Mouse (Mus musculus) 3134 (cell line): ENCODE data around the gene Cd5.

ENCODE experiments used
- DNase-seq: peaks from one replicate; pipeline ENCODE4 v3.0.0-alpha.2; 2011; ENCODE audit warnings: low spot score; ENCODE audit not compliant: insufficient read length; ENCODE audit errors: extremely low read depth

The Cd5 gene

DNA sequence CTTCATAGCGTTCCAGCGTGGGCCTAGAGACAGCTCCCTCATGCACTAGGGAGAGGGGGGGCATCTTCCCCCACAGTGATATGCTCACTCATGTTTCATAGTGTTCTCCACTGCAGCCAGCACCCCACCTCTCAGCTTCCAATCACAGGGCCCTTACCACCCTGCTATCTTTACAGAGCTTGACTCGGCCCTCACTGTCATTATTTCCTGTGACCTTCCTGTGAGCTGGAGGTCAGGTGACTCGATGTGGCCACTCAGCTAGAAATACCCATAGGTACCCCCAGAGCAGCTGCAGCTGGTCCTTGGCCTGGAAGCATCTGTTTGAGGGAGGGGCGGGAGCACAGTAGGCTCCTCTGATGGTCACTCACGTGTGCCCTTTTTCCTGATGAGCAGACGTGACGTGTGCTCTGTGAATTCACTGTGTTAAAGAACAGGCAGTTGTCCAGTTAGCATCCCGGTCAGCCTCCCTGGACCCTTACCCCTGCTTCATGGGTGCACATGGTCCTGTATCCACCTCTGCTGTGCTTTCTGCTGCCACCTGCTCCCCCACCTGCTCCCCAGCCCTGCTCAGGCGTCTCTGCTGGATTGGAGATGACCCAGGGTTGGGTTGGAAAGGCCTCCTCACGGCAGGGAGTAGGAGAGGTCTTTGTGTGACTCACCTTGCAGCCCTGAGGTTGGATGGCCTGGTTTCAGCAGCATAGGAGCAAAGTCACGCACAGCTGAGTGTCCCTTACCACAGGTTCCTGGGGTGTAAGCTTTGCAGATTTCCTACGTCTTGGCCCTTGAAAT is 31.5 kb downstream of the Cd5 start:
- DNase-seq, result no peak

DNA sequence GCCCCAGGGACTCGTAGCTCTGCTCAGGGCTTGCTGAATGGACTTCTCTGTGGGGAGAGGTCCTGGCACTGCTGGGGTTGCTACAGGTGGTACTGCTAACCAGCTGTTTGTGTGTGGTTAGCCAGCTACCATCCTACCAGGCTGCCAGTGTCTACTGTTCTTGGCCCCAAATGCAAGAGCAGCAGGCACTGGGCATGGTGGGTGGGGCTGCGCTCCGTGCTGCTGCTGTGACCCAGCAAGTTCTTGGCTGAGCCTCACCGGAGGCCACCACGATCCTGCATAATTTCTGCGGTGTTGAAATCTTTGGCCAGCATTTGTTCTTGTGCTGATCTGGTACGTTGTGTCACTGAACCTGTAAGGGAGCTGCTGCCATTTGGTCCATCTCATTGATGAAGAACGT is 35.3 kb downstream of the Cd5 start:
- no peak for DNase-seq

DNA sequence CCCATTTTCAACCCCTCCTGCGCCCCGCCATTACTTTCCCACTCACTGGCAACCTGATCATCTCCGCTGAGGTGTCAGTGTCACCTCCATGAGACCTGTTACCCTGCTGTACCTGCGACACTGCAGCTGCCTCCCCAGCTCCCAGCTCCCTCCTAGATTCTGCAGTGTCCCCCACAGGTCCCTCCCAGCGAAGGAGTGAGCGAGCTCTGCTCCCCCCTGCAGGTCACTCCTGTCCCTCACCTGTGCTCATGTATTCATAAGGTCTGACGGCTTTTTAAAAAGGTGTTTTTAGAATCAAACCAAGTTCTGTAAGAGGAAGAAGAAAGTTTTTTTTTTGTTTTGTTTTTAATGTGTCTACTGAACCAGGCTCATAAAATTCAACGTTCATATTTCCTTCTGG is 36.7 kb downstream of the Cd5 start:
- no peak for DNase-seq

DNA sequence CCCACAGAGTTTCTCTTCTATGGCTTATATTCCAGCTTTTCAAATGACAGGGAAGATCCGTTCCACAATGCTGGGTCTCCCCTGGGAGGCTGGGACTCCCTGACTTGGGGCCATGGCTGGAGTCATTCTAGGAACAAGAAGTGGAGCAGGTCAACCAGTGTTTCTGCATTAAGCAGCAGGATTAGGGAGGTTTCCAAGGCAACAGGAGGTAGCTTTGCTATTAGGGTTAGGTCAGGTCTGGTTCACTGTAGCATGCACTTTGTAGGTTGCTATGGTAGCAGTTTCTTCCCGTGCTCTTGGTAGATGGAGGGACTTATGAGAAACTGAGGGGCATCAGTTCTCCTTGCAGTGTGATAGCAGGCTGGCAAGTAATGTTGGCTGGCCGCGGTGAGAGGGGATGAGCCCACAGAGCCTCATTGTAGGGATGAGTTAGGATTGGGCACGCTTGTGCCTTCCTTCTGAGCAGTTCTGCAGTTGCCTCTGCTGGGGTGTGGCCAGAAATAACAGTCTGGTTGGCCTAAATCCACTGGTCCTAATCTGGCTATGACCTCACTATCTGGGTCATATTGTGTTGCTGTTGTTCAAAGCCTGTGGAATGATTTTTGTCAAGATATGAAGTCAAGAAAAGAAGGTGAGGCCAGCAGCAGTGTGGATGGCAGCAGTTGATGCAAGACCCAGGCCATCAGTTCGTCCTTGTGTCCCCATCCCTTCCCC is 37.6 kb downstream of the Cd5 start:
- DNase-seq, result no peak

DNA sequence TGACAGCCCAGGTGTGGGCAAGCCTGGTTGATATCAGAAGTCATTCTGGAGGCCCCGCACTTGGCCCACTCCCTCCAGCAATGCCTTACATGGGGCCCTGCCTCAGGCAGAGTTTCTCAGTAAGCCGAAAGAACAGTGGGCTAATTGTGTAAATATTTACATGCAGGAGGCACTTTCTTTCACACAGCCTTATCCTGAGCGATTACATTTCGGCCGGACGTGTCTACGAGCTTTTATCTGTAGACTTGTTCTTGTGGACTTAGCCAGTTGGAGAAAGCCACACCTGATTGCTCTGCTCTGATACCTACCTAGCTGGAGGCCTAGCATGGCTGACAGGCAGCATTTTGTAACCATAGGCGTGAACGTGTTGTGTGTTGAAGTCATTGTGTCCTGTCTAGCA is 39.0 kb downstream of the Cd5 start:
- no peak for DNase-seq

DNA sequence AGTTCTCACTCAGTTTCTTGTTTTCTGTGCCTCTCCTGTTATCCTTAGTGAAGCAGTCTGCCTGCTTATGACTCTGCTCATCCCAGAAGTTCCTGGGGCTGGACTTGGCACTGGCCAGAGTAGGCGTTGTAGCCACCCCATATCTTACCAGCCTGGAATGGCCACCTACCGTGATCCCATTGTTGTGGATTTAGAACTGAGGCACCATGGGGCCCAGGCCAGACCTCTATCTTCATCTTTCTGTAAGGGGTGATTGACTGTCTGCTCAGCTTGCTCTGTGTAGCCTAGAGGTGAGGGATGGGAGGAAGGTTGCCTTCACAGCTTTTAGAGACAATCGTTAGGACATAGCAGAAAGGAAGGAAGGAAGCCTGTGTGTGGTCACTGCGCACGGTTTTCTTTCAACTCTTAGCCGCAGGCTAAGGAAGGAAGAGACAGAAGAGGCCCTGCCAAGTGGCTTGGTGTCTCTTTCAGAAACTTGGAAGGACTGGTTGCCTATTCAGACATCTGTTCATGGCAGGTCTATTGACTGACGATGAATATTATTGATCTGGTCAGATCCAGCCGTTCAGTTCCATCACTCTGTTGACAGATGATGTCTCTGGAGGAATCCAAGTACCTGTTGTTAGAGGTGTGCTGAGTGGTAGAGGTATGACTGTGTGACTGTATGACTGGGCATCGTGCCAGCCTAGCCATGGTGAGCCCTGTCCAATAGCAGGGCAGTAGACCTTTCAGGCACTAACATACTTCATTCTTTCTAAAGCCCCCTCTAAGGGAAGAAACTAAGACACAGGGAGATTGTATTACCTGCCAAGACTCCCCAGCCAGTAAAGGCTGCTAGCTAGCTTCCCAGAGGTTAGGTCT is 40.4 kb downstream of the Cd5 start:
- DNase-seq, result no peak

DNA sequence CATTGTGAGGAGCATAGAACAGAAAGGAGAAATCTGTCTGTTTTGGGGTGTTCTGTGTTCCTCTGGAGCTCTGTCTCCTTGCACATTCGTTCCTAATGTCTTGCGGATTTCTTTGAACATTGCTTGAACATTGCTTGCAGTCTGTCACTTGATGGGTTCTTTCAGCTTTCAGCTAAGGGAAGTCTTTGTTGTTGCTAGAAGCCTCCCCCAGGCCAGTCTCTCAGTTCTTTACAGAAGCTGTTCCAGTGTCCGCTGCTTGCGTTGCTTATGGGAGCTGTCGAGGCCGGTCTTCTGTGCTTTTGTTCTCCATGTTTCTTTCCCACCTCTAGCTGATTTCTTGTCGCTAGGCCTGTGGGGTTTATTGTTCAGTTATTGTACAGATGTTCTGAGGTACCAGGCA is 43.0 kb downstream of the Cd5 start:
- DNase-seq, result no peak

DNA sequence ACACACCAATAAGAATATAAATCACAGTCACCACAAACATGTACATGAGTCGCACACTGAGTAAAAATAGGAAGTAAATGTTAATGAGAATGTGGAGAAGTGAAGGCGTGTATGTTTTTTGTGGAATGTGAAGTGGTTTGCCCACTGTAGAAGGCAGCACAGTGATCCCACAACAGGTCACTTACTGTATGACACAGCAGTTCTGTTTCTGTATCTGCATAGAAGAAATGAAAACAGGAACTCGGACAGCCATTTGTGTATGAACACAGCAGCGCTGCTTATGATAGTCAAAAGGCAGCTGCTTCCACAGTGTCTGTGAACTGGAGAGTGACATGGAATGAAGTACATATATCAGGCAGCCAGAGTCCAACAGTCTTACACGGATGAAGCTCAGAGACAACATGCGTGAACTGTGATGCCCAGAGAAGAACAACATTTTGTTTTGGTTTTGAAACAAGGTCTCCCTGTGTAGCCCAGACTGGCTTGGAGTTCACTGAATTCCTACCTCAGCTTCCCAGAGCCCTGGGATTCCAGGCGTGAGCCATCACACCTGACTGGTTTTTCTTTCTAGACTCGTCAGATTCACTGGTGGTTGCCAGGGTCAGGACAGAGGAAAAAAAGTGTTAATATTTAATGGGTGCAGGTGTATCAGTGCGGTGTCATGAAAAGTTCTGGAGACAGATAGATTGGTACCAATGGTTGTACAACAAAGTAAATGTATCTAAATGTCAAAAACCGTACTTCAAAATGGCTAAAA is 44.7 kb downstream of the Cd5 start:
- no peak for DNase-seq

DNA sequence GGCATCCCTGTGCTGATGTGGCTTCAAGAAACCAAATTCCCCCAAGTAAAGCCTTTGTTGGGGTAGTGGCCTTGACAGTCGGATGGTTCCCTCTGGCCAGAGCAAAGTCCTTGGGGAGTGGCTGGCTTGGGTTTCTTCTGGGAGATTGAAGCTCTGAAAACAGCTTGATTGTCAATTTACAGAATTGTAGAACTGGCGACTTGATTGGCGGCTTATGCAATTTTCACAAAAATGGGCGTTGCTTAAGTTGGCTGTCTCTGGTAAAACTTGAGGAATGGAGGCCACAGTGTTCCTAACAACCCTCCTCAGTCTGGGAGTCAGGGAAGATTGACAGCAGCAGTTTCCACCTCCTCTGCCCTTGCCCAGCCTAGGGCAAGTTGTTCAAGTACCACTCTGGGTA is 46.4 kb downstream of the Cd5 start:
- no peak for DNase-seq

DNA sequence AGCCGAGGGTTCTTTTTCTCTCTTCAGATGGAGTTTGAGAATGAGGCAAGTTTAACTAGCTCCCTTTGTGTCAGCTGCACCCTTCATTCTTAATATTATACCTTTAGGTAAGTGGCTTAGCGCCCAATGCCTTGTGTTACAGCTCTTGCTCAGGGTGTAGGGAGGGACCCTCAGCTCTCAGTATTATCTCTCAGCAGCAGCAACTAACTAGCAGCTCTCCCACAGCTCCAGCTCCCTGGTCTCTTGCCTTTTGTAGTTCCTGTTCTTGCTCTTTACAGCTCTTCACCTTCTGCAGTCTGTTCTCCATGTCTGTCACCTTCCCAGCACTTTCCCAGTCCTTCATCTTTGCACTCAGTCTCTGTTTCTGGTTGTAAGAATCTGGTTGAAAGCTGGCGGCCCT is 47.1 kb downstream of the Cd5 start:
- no peak for DNase-seq

DNA sequence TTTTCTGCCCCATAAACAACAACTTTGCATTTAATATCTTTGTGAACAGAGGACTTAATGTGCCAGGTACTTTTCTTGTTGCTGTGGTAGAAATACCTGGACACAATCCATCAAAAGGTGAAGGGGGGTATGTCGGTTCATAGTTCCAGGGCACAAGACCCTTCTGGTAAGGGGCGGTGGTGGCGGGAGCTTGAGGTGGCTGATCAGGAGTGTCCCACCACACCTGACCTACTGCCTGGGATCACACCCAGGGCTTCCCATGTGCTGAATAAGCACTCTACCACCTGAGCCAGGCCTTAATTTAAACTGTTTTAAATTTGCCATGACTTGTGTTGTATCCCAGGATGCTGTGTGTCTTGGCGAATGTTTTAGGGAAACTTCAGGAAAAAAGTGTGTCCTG is 47.7 kb downstream of the Cd5 start:
- DNase-seq, result no peak

DNA sequence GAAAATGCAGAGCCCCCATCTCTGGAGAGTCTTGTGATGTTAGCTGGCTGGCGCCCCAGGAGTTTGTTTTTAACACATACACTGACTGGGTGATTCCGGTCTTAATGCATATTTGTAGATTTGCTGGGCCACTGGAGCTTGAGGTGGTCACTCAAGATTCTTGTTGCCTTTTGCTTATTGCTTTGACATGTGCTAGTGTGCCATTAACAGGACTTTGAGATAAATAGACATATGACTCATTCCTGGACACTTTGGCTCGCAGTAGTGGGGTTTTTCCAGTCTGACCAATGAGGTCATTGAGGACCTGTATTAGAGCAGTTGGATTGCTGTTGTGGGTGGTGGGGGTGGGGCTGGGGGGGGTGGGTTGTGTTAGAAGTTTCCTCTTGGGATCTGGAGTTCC is 48.5 kb downstream of the Cd5 start:
- no peak for DNase-seq

DNA sequence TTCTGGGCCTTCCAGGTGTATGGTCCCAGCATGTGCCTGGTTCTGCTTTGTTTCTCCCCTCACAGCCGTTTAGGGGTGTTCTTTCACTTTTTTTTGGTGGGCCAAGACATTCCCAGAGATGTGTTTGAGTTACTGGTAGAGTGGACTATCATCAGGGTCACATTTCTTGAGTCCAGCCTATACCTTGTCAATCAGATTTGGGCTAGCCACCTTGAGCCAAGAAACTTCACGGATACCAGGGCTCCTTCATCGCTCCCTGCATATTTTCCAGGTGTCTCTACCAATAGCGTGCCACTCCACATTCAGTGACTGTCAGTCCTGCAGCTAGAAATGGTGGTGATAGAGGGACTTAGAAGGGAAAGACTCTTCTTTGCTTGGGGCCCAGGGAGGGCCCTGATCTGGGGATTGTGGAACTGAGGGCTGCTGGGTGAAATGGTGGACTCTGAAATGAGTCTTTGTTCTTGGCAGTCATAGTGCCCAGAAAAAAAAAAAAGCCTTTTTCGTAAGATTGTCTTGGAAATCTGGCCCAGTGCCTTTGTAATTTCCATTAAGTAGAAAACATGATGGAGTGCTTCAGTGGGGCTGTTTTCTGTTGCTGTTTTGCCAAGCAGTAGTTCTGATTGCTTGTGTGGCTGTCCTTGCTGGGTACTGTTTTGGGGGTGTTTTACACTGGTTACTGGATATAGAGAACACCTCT is 49.2 kb downstream of the Cd5 start:
- no peak for DNase-seq

DNA sequence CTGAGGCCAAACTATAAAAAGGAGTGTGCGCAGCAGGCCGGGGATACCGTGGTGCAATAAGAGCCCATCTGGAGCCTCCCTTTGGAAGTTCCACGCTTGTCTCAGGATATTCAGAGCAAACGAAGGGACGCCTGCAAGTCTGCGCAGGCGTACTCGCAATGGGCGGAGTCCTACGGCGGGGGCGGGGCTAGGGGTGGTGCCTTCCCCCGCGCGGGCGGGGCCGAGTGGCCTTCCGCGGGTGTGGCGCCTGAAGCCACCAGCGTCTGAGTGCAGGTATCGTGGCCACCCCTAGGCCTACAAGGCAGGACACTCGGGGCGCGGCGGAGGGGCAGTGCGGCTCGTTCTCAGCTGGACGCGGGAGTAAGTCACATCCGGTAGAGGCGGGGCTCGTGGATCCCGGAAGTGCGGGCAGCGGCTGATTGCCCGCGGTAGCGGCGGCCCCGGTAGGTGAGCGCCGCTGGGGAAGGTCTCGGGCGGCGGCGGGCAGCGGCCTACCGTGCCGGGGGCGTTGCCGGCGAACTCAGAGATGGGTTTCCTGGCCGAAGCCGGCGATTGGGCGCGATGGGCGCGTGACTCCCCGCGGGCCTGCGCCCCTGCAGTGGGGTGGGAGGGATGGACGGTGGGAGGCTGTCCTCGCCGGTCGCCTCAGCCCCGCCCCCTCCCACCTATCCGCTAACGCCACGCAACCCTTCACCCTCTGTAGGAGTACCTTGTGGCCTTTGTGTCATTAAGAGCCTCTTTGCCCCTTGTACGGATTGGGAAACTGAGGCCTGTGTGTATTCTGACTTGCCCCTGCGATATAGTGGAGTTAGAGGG is 50.1 kb downstream of the Cd5 start, which contains the start of gene Vps37c:
Gene Vps37c (plus strand): TSS at position 199 of the 816 bp plus-strand sequence.
- DNase-seq, result peak; percentile 97

DNA sequence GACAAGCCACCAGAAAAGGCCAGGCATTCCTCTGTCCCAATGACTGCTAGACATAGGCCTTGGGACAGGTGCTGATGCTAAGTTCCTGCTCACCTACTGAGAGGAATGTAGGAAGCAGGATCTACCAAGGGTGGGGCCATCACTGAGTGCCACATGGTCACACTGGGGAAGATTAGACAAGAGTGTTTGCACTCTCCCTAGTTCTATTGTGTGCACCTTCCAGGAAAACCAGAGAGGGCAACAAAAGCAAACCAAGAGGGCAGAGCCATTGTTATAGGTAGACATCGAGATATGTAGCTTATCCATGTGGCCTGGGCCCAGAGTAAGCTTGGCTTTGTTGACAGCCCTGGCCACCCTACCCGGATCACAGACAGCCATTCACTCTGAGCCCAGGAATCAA is 53.1 kb downstream of the Cd5 start:
- no peak for DNase-seq

DNA sequence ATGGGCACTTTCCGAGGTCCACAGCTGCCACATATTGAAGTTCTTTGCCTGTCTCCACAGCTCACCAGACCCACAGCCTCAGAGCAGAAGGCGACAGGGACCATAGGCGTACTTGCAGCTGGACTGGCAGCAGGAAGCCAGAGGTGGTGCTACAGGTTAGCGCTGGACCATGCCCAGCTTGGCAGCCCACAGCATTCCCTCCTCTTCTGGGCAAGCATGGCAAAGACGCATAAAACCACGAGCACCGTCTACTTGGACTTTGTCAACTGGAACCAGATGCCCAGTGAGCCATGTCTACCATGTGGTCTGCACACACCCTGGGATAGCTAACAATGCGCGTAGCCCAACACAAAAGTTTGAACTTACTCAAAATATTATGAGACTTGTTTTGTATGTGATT is 53.7 kb downstream of the Cd5 start:
- DNase-seq, result no peak

DNA sequence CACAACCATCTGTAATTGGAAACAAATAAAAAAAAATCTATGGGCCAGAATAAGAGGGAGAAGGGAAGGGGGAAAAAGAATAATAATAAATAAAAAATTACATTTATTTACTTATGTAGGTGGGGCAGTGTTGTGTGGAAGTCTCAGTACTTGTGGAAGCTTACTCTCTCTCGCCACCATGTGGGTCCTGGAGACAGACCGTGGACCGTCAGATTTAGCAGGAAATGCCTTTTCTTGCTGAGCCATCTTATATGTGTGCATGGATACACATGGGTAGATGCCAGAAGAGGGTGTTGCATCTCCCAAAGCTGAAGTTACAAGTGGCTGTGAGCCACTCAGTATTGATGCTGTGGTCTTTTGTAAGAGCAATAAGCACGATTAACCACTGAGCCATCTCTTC is 57.2 kb downstream of the Cd5 start:
- no peak for DNase-seq

DNA sequence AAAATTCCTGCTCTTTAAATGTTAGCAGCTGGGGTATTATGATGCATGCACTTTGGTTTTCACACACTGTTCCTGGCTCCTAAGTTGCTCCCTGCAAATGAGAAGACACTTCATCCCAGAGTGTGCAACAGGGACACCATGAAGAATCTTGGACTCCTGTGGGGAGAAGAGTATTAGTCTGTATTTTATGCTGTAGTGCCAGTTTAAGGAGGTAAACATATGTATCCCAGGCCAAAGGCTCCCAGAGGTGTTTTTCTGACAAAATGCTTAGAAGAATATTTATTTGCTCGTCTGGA is 60.1 kb downstream of the Cd5 start:
- DNase-seq, result no peak

DNA sequence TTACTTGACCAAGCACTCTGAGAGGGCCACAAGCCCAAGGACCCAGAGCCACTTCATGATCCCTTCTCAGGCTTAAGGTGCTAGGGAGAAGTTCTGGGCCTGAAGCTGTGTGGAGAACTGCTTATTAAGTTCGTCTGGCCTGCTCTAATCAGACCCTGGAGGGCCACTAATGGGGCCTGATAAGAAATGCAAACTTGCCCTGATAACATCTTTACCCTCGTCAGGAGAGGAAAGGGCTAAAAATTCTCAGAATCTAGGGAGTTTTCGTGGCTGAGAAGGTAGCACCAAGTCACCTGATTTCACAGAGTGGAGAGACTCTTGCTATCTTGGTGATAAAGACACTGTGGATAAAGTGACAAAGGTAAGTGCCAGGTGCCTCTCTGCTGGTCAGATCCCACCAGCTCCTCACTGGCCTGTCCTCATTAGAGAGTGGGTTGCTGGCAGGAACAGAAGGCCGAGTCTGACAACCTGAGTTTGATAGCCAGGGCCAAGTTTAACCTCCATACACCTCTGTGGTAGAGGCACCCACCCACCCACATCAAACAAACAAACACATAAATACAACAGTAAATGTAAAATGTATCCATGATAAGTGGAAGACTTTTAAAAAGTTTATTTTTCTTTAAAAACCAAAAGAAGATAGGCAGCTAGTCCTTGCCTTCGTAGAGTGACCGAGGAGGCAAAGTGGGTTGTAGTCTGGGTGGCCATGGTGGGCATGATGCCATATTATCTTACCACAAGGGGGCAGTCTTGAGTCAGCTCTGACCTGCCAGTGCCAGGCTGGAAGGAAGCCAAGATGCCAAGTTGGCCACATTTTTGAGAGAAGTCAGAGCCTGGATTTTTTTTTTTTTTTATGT is 60.7 kb downstream of the Cd5 start, which contains the start of gene Pga5:
Gene Pga5 (minus strand): TSS at position 157 of the 857 bp plus-strand sequence.
- no peak for DNase-seq
